Mouse (Mus musculus): ENCODE measurements at regions not wholly inside any gene's neighbourhood (a gene's known extent, or its start where the extent isn't known, plus 50 kb on each side); places are given as distances from the start of the nearest gene placed in this dataset.

- no peak for ATAC-seq
Measured at GRCm38 (mm10) chr10:117549854-117550605, 79.3 kb upstream of the Cpm start.

GRCm38 (mm10) chr10:117549506-117549830 is 79.8 kb upstream of the Cpm start:
- 97% methylated on average over 4 of the region's 4 CpGs for WGBS
- Histone ChIP-seq H3K9ac (ENCODE audit: low read length) (no peak overlapping the region), H3K27ac (ENCODE audit: low read depth, low read length) (no peak overlapping the region), H3K4me1 (ENCODE audit: control insufficient read depth, insufficient read depth, low read length) (no peaks in the 10 kb centered on the region), H3K27me3 (replicated peaks; ENCODE audit: control insufficient read depth, insufficient read depth, low read length) (no peaks in the 10 kb centered on the region), H3K9me3 (replicated peaks; ENCODE audit: control insufficient read depth, low read length) (no peaks in the 10 kb centered on the region), H3K4me3 (ENCODE audit: low read depth, low read length) (no peak overlapping the region), H3K4me2 (ENCODE audit: low read length) (no peak overlapping the region), H3K36me3 (ENCODE audit: control insufficient read depth, insufficient read depth, low read length) (no peaks in the 10 kb centered on the region)
- ATAC-seq: no peak
- no peak for DNase-seq (ENCODE audit: low spot score)

More at GRCm38 (mm10) chr10:117549854-117550605, 79.3 kb upstream of the Cpm start:
- no peaks in the 10 kb centered on the region for H3K27me3 ChIP-seq (replicated peaks; ENCODE audit: control insufficient read depth, insufficient read depth, low read length)
- WGBS: 92% methylated on average over 16 of the region's 16 CpGs
- no peak overlapping the region for H3K27ac ChIP-seq (ENCODE audit: low read depth, low read length)
- no peaks in the 10 kb centered on the region for H3K36me3 ChIP-seq (ENCODE audit: control insufficient read depth, insufficient read depth, low read length)
- no peaks in the 10 kb centered on the region for H3K4me1 ChIP-seq (ENCODE audit: control insufficient read depth, insufficient read depth, low read length)
- no peak overlapping the region for H3K4me3 ChIP-seq (ENCODE audit: low read depth, low read length)
- H3K4me2 ChIP-seq (ENCODE audit: low read length): no peak overlapping the region
- H3K9ac ChIP-seq (ENCODE audit: low read length): no peak overlapping the region
- no peaks in the 10 kb centered on the region for H3K9me3 ChIP-seq (replicated peaks; ENCODE audit: control insufficient read depth, low read length)
- no peak for DNase-seq (ENCODE audit: low spot score)

- DNase-seq (ENCODE audit: low spot score) (no peak), ATAC-seq (no peak)
- no peaks in the 10 kb centered on the region for H3K27me3 ChIP-seq (replicated peaks; ENCODE audit: control insufficient read depth, insufficient read depth, low read length)
- WGBS: 89% methylated on average over 23 of the region's 23 CpGs
- no peak overlapping the region for H3K4me2 ChIP-seq (ENCODE audit: low read length)
- no peaks in the 10 kb centered on the region for H3K4me1 ChIP-seq (ENCODE audit: control insufficient read depth, insufficient read depth, low read length)
- no peaks in the 10 kb centered on the region for H3K36me3 ChIP-seq (ENCODE audit: control insufficient read depth, insufficient read depth, low read length)
- no peak overlapping the region for H3K9ac ChIP-seq (ENCODE audit: low read length)
- H3K9me3 ChIP-seq (replicated peaks; ENCODE audit: control insufficient read depth, low read length): no peaks in the 10 kb centered on the region
- no peak overlapping the region for H3K27ac ChIP-seq (ENCODE audit: low read depth, low read length)
- no peak overlapping the region for H3K4me3 ChIP-seq (ENCODE audit: low read depth, low read length)
Measured at GRCm38 (mm10) chr10:117548775-117549505, 80.4 kb upstream of the Cpm start.

- DNase-seq (ENCODE audit: low spot score): no peak
- Histone ChIP-seq H3K27me3 (replicated peaks; ENCODE audit: control insufficient read depth, insufficient read depth, low read length) (no peaks in the 10 kb centered on the region), H3K4me1 (ENCODE audit: control insufficient read depth, insufficient read depth, low read length) (no peaks in the 10 kb centered on the region), H3K4me3 (ENCODE audit: low read depth, low read length) (no peak overlapping the region), H3K27ac (ENCODE audit: low read depth, low read length) (no peak overlapping the region), H3K4me2 (ENCODE audit: low read length) (no peak overlapping the region), H3K9me3 (replicated peaks; ENCODE audit: control insufficient read depth, low read length) (no peaks in the 10 kb centered on the region), H3K36me3 (ENCODE audit: control insufficient read depth, insufficient read depth, low read length) (no peaks in the 10 kb centered on the region), H3K9ac (ENCODE audit: low read length) (no peak overlapping the region)
- 92% methylated on average over 4 of the region's 4 CpGs for WGBS
- no peak for ATAC-seq
Measured at GRCm38 (mm10) chr10:117548262-117548661, 81.0 kb upstream of the Cpm start.

GRCm38 (mm10) chr10:117547275-117547674 is 82.0 kb upstream of the Cpm start:
- WGBS: 80% methylated on average over 6 of the region's 6 CpGs
- no peak overlapping the region for H3K4me2 ChIP-seq (ENCODE audit: low read length)

GRCm38 (mm10) chr10:117545842-117546631 is 83.3 kb upstream of the Cpm start:
- Histone ChIP-seq H3K4me1 (ENCODE audit: control insufficient read depth, insufficient read depth, low read length) (no peaks in the 10 kb centered on the region), H3K9me3 (replicated peaks; ENCODE audit: control insufficient read depth, low read length) (no peaks in the 10 kb centered on the region), H3K36me3 (ENCODE audit: control insufficient read depth, insufficient read depth, low read length) (no peaks in the 10 kb centered on the region), H3K4me2 (ENCODE audit: low read length) (no peak overlapping the region), H3K4me3 (ENCODE audit: low read depth, low read length) (no peak overlapping the region), H3K27ac (ENCODE audit: low read depth, low read length) (no peak overlapping the region), H3K27me3 (replicated peaks; ENCODE audit: control insufficient read depth, insufficient read depth, low read length) (no peaks in the 10 kb centered on the region), H3K9ac (ENCODE audit: low read length) (no peak overlapping the region)
- WGBS: 85% methylated on average over 5 of the region's 5 CpGs
- DNase-seq (ENCODE audit: low spot score) (no peak), ATAC-seq (no peak)

More at GRCm38 (mm10) chr10:117547275-117547674, 82.0 kb upstream of the Cpm start:
- DNase-seq (ENCODE audit: low spot score) (no peak), ATAC-seq (no peak)
- Histone ChIP-seq H3K4me1 (ENCODE audit: control insufficient read depth, insufficient read depth, low read length) (no peaks in the 10 kb centered on the region), H3K9me3 (replicated peaks; ENCODE audit: control insufficient read depth, low read length) (no peaks in the 10 kb centered on the region), H3K36me3 (ENCODE audit: control insufficient read depth, insufficient read depth, low read length) (no peaks in the 10 kb centered on the region), H3K27ac (ENCODE audit: low read depth, low read length) (no peak overlapping the region), H3K9ac (ENCODE audit: low read length) (no peak overlapping the region), H3K4me3 (ENCODE audit: low read depth, low read length) (no peak overlapping the region), H3K27me3 (replicated peaks; ENCODE audit: control insufficient read depth, insufficient read depth, low read length) (no peaks in the 10 kb centered on the region)

- H3K36me3 ChIP-seq (ENCODE audit: control insufficient read depth, insufficient read depth, low read length): no peaks in the 10 kb centered on the region
- no peak overlapping the region for H3K9ac ChIP-seq (ENCODE audit: low read length)
- DNase-seq (ENCODE audit: low spot score) (peak; percentile 6), ATAC-seq (no peak)
- 42% methylated on average over 15 of the region's 15 CpGs for whole genome bisulfite sequencing
- H3K27me3 ChIP-seq (replicated peaks; ENCODE audit: control insufficient read depth, insufficient read depth, low read length): no peaks in the 10 kb centered on the region
- no peaks in the 10 kb centered on the region for H3K9me3 ChIP-seq (replicated peaks; ENCODE audit: control insufficient read depth, low read length)
- H3K4me1 ChIP-seq (ENCODE audit: control insufficient read depth, insufficient read depth, low read length): no peaks in the 10 kb centered on the region
- H3K4me3 ChIP-seq (ENCODE audit: low read depth, low read length): no peak overlapping the region
- no peak overlapping the region for H3K27ac ChIP-seq (ENCODE audit: low read depth, low read length)
- H3K4me2 ChIP-seq (ENCODE audit: low read length): no peak overlapping the region
Measured at GRCm38 (mm10) chr10:117544680-117545546, 84.4 kb upstream of the Cpm start.

- no peak overlapping the region for H3K9ac ChIP-seq (ENCODE audit: low read length)
- no peak overlapping the region for H3K4me3 ChIP-seq (ENCODE audit: low read depth, low read length)
- no peaks in the 10 kb centered on the region for H3K4me1 ChIP-seq (ENCODE audit: control insufficient read depth, insufficient read depth, low read length)
- no peaks in the 10 kb centered on the region for H3K9me3 ChIP-seq (replicated peaks; ENCODE audit: control insufficient read depth, low read length)
- WGBS: 73% methylated on average over 13 of the region's 13 CpGs
- H3K36me3 ChIP-seq (ENCODE audit: control insufficient read depth, insufficient read depth, low read length): no peaks in the 10 kb centered on the region
- no peak overlapping the region for H3K27ac ChIP-seq (ENCODE audit: low read depth, low read length)
- no peak for DNase-seq (ENCODE audit: low spot score)
- H3K27me3 ChIP-seq (replicated peaks; ENCODE audit: control insufficient read depth, insufficient read depth, low read length): no peaks in the 10 kb centered on the region
- no peak overlapping the region for H3K4me2 ChIP-seq (ENCODE audit: low read length)
- ATAC-seq: no peak
Measured at GRCm38 (mm10) chr10:117543995-117544679, 85.2 kb upstream of the Cpm start.

Data from forebrain, embryonic 14.5 days (tissue).